Mouse (Mus musculus) erythroblast, embryonic 14.5 days (primary cell): Measurements from ENCODE around the gene Trmt5.

Experiments used
- GATA1 ChIP-seq: IDR thresholded peaks from 2 replicates; pipeline ENCODE4 v1.6.1; 2012; ENCODE audit warnings: low read length, inconsistent platforms, mixed read lengths
- TAL1 ChIP-seq: IDR thresholded peaks from 3 replicates; pipeline ENCODE4 v1.6.1; 2012; ENCODE audit warnings: low read length, inconsistent platforms, mixed read lengths

DNA sequence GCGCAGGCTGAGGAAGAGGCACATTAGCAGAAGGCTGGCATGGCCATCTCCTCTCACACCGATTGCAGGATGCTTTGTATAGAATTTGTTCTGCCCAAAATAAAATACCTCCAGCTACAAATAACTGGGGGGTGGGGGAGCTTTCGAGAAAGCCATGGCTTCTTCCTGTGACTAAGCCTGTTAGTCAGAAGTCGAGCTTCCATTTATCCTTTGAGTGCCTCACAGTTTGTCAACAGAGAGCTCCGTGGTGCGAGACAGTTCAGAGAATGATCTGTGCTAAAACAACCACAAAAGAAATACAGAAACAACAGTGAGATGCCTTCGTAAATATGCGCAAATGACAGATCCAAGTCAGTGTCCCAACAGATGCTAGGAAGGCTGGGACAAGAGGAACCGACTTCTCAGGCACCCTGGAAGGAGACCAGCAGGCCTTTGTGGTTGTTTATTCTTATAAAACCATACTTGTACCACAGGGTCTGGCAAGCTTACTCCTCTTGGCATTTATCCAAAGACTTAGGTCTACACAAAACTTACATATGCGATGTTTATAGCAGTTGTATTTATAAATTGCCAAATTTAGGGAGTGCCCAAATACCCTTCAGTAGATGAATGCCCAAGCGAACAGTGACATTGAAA lies 9.1 kb upstream of the Trmt5 start:
- TF ChIP-seq TAL1 (no peak), GATA1 (no peak)
